Comparison of ENCODE assay signal across 11 mouse cellular contexts in the genomic region with DNA sequence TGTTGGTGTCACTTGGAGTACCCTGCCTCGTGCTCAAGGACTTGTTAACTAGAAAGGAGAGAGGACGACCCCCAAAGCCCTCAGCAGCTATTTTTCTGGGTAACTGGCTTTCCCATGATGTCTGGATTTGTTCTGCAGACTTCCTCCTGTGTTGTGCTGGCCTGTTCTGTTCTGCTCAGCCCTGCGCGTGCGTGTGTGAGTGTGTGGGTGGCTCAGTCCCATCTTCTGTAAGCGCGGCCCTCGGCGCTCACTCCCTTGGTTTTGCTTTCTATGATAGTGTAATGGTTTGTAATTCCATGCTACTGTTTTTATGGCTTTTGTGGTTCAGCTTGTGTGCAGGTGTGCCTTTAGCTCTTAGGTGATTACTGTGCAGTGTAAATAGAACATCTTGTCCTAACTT.
"Had no signal": no experiment of that assay in that cellular context is flagged by ENCODE, and none has a peak within 500 bp of the region (broad histone marks: within the 10 kb centered on the region; RNA-seq: fewer than 3 reads in every experiment).

No protein-coding gene starts in this region.

- DNase-seq: gastrocnemius, postnatal 14 days; gastrocnemius, postnatal 36 days; heart, adult 11 months; heart, adult 2 months; heart, postnatal 14 days; heart, postnatal 36 days; layer of hippocampus, postnatal 36 days; left cerebral cortex, postnatal 4 days had no signal

- ATAC-seq: hindbrain, postnatal 0 days; intestine, embryonic 16.5 days; liver, embryonic 12.5 days had no signal
